Mouse (Mus musculus) testis, adult 10 weeks (tissue): ENCODE results near the gene Boc. TPM values are rescaled to one million over a fixed set of nuclear protein-coding genes. Genes with fewer than 3 reads are reported as not detected.

Experiments used
- polyA plus RNA-seq: library from polyadenylated mRNA; stranded (reverse); fragments of 350-450 nt; fragmentation: Illumina TruSeq; extraction: RNeasy Lipid Tissue Mini Kit (QIAGEN cat#74804); gene quantifications from one replicate; pipeline ENCODE4 v1.2.3, GENCODE M21; 2014; ENCODE audit warnings: low read depth, low replicate concordance

Boc gene
- 1.3 TPM for polyA plus RNA-seq

GRCm38 (mm10) chr16:44558471-44559329 is at the start of gene Boc:
TSS of gene Boc (minus strand) at chr16:44558897.

Other genes with a start within 250 kb of the Boc start
- gene Sidt1, start 225.7 kb downstream of the Boc start, polyA plus RNA-seq = 0.08 TPM
- 29.0 TPM for gene Spice1, start 211.8 kb downstream of the Boc start, polyA plus RNA-seq
- gene Cfap44, start 164.1 kb downstream of the Boc start, polyA plus RNA-seq = 77.9 TPM
- gene Nepro, start 165.4 kb upstream of the Boc start, polyA plus RNA-seq = 14.2 TPM
- 31.3 TPM for gene Gtpbp8, start 187.5 kb upstream of the Boc start, polyA plus RNA-seq
- gene Cd200r1, start 206.8 kb upstream of the Boc start, polyA plus RNA-seq = 0.35 TPM